Mouse (Mus musculus): ENCODE results near the gene Strc.

- TF ChIP-seq POLR2A (IDR thresholded peaks at IDR 0.05; ENCODE audit: control insufficient read depth, extremely low read depth, insufficient read depth, low read length, poor library complexity) (no peak), CTCF (IDR thresholded peaks at IDR 0.05; ENCODE audit: borderline replicate concordance, control insufficient read depth, extremely low read depth, insufficient read depth, low read length, poor library complexity) (no peak)
Measured at GRCm38 (mm10) chr2:121368831-121369230, 18.1 kb downstream of the Strc start.
